Mouse (Mus musculus) T-helper 2 cell (primary cell): Measurements from ENCODE around the gene Parp9.

Experiments
- in situ Hi-C: fragments of 300-600 bp; cut with MboI, MseI; formaldehyde crosslinking; loops from one replicate; pipeline ENCODE4 v1.15.1; 2025; ENCODE audit warnings: high pct_unique_total_duplicates

Parp9 gene

GRCm38 (mm10) chr16:35987930-35988329, 49.7 kb downstream of the Parp9 start:
- in situ Hi-C loops = loop anchor here (5.0 to 25.0 kb wide), 2 partner anchors 84 to 1874 kb away; partner anchors contain the start of genes Ccdc58, Fam162a, Gm36028 and Lrrc58

GRCm38 (mm10) chr16:35992391-35992790, 54.1 kb downstream of the Parp9 start:
- in situ Hi-C loops = loop anchor here (25.0 kb wide), 1 partner anchor 1870 kb away; the partner anchor contains the start of genes Gm36028 and Lrrc58

GRCm38 (mm10) chr16:35993316-35993715, 55.0 kb downstream of the Parp9 start:
- in situ Hi-C loops = loop anchor here (25.0 kb wide), 1 partner anchor 1869 kb away; the partner anchor contains the start of genes Gm36028 and Lrrc58

- in situ Hi-C loops = loop anchor here (25.0 kb wide), 1 partner anchor 1863 kb away; the partner anchor contains the start of genes Gm36028 and Lrrc58
Observed at GRCm38 (mm10) chr16:35998852-35999251, 60.6 kb downstream of the Parp9 start.

- in situ Hi-C loops = loop anchor here (10.0 kb wide), 1 partner anchor 456 kb away; no protein-coding TSS in a partner anchor
Observed at GRCm38 (mm10) chr16:36008396-36008795, 70.1 kb downstream of the Parp9 start.

- in situ Hi-C loops = no loop called here
Observed at GRCm38 (mm10) chr16:36016335-36016734, 78.1 kb downstream of the Parp9 start.
